Mouse (Mus musculus) kidney, embryonic 15.5 days (tissue): ENCODE data around the gene Pik3r2. TPM values are rescaled to one million over a fixed set of nuclear protein-coding genes. Genes with fewer than 3 reads are reported as not detected.
A peak's percentile ranks its signal among the peaks of the same experiment; 100 is the strongest.

Experiments
- ATAC-seq: fragments of 200-750 bp; cut with Nextera tagmentation; replicated peaks from 2 replicates; pipeline ENCODE4 v1.8.0; 2017; ENCODE audit warnings: moderate TSS enrichment; ENCODE audit not compliant: low FRiP score
- H3K27ac ChIP-seq: fragments of 300-500 bp; sonication (generic); 2 replicates; pipeline ENCODE4 v1.5.1; 2015; ENCODE audit warnings: mild to moderate bottlenecking, inconsistent platforms
- H3K27me3 ChIP-seq: fragments of 300-500 bp; sonication (generic); 2 replicates; pipeline ENCODE4 v1.6.1; 2015; ENCODE audit warnings: inconsistent platforms
- H3K36me3 ChIP-seq: fragments of 300-500 bp; sonication (generic); 2 replicates; pipeline ENCODE4 v1.6.1; 2015; ENCODE audit warnings: inconsistent platforms
- H3K4me1 ChIP-seq: fragments of 300-500 bp; sonication (generic); 2 replicates; pipeline ENCODE4 v1.6.1; 2015; ENCODE audit warnings: inconsistent platforms
- H3K4me2 ChIP-seq: fragments of 300-500 bp; sonication (generic); 2 replicates; pipeline ENCODE4 v1.6.1; 2015; ENCODE audit warnings: moderate library complexity, mild to moderate bottlenecking, inconsistent platforms
- H3K4me3 ChIP-seq: fragments of 300-500 bp; sonication (generic); replicated peaks from 2 replicates; pipeline ENCODE4 v1.5.1; 2015; ENCODE audit warnings: mild to moderate bottlenecking, inconsistent platforms
- H3K9ac ChIP-seq: fragments of 300-500 bp; sonication (generic); 2 replicates; pipeline ENCODE4 v1.6.1; 2015; ENCODE audit warnings: mild to moderate bottlenecking, inconsistent platforms
- H3K9me3 ChIP-seq: fragments of 300-500 bp; sonication (generic); replicated peaks from 2 replicates; pipeline ENCODE4 v1.6.1; 2016; ENCODE audit warnings: inconsistent platforms
- WGBS: fragments of 180-500 bp; shearing (Covaris S2); methylation state at CpG from one replicate; pipeline ENCODE4 v1.1.7; 2015; ENCODE audit warnings: mixed read lengths; 5-methylcytosine and 5-hydroxymethylcytosine counted together
- polyA plus RNA-seq: library from polyadenylated mRNA; unstranded; fragments of >200 nt; fragmentation: Nextera tagmentation; extraction: Ambion mirVana; gene quantifications from 2 replicates; pipeline ENCODE4 v1.2.1, GENCODE M21; 2015

Gene Pik3r2
- polyA plus RNA-seq, 1 experiment from 2014 or later, result 66.9 TPM

- H3K9ac ChIP-seq, result 0 out of 2 replicates have a peak overlapping the region, but pooled peaks have one; percentile 35
- WGBS, result 4% methylated on average over 38 of the region's 38 CpGs
- H3K4me3 ChIP-seq, result peak overlapping the region; percentile 36
- peak overlapping the region; percentile 66 for H3K4me2 ChIP-seq
- H3K9me3 ChIP-seq, result no peaks in the 10 kb centered on the region
- no peaks in the 10 kb centered on the region for H3K36me3 ChIP-seq
- peaks cover 55% of the 10 kb centered on the region for H3K4me1 ChIP-seq
- H3K27me3 ChIP-seq, result peaks cover 84% of the 10 kb centered on the region
- 0 out of 2 replicates have a peak, but pooled peaks have one; percentile 23 for ATAC-seq
- no peak overlapping the region for H3K27ac ChIP-seq
Measured at GRCm38 (mm10) chr8:70742981-70743655, 33.4 kb downstream of the Pik3r2 start.

DNA sequence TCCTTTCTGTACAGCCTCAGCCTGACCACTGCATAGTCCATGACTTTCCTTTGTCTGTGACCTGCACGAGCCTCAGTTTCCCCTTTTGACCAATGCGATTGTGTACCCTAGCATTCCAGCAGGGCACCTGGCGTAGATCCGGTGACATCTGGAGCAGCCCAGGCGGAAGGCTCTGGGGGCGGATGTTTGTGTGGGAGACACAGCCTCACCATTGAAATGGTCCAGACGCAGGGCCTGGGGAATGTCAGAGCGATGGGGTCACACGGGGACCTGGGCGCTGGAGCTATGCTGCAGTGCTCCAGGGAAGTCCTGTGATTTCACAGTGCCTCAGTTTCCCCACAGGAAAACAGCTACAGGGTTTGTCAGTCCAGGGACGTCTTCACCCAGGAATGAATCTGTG is 34.3 kb downstream of the Pik3r2 start:
- Histone ChIP-seq H3K36me3 (no peaks in the 10 kb centered on the region), H3K27ac (no peak overlapping the region), H3K4me1 (peaks cover 54% of the 10 kb centered on the region), H3K9me3 (no peaks in the 10 kb centered on the region), H3K4me3 (no peak overlapping the region), H3K9ac (no peak overlapping the region), H3K27me3 (peaks cover 81% of the 10 kb centered on the region), H3K4me2 (no peak overlapping the region)
- WGBS, result 54% methylated on average over 11 of the region's 11 CpGs
- ATAC-seq, result no peak

DNA sequence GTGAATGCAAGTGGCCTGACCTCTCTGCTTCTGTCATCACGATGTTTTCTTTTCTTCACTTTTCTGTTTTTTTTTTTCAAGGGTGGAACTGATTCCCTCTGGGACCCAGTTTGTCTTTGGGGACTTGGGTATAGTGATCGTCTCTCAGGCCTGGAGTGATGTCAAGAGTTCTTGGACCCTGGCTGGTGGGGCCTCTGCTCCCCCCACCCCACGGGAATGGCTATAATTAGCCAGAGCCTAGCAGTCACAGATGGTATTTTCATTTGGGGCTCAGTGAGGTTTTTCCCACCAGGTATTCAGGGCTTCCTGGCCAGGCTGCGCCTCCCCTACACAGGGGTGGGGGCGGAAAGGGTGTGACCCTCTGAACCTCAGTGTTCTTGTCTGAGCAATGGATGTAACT is 34.9 kb downstream of the Pik3r2 start:
- Histone ChIP-seq H3K9me3 (no peaks in the 10 kb centered on the region), H3K4me3 (no peak overlapping the region), H3K36me3 (no peaks in the 10 kb centered on the region), H3K27ac (no peak overlapping the region), H3K4me1 (peaks cover 49% of the 10 kb centered on the region), H3K27me3 (peaks cover 78% of the 10 kb centered on the region), H3K4me2 (no peak overlapping the region), H3K9ac (no peak overlapping the region)
- ATAC-seq, result no peak
- WGBS, result 53% methylated on average over 5 of the region's 5 CpGs

DNA sequence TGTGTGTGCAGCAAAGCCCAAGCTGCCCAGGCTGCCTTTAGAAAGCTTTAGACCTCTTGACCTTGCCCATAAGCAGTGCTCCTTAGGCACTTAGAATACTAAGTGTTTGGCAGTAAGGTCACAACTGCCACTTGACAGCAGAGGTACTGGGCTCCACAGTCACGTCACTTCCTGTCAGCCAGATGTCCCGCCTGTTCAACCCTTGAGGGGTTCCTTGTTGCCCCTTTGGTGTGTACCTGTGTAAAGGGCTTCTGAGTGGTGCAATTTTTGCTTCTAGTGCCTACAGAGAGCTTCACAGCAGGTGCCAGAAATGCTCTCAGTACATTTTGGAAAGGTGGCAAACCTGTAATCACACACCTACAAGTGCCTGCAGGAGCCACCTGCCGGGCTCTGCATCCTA is 38.3 kb downstream of the Pik3r2 start:
- Histone ChIP-seq H3K9me3 (no peaks in the 10 kb centered on the region), H3K4me1 (peaks cover 17% of the 10 kb centered on the region), H3K27ac (no peak overlapping the region), H3K9ac (no peak overlapping the region), H3K4me2 (no peak overlapping the region), H3K36me3 (no peaks in the 10 kb centered on the region), H3K27me3 (peaks cover 52% of the 10 kb centered on the region), H3K4me3 (no peak overlapping the region)
- ATAC-seq, result no peak
- WGBS, result 54% methylated on average over 3 of the region's 3 CpGs

DNA sequence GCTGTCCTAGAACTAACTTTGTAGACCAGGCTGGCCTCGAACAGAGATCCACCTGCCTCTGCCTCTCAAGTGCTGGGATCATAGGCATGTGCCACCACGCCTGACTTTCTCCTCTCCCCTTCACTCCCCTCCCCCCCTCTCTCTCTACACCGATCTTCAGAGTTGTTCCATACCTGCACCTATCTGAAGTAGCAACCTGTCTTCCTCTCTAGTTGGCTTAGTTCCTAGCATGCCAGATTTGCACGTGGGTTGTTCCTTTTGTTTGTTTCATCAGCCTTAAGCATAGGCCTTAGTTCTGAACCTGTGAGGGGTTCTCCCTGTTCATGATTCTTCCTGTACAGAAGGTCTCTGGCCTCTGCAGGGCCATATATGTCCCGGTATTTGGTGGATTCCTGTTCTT is 38.8 kb downstream of the Pik3r2 start:
- no peaks in the 10 kb centered on the region for H3K36me3 ChIP-seq
- H3K27me3 ChIP-seq, result peaks cover 47% of the 10 kb centered on the region
- no peak for ATAC-seq
- H3K4me2 ChIP-seq, result no peak overlapping the region
- H3K9me3 ChIP-seq, result no peaks in the 10 kb centered on the region
- WGBS, result 71% methylated on average over 5 of the region's 5 CpGs
- no peak overlapping the region for H3K4me3 ChIP-seq
- no peak overlapping the region for H3K27ac ChIP-seq
- H3K4me1 ChIP-seq, result peaks cover 12% of the 10 kb centered on the region
- no peak overlapping the region for H3K9ac ChIP-seq

DNA sequence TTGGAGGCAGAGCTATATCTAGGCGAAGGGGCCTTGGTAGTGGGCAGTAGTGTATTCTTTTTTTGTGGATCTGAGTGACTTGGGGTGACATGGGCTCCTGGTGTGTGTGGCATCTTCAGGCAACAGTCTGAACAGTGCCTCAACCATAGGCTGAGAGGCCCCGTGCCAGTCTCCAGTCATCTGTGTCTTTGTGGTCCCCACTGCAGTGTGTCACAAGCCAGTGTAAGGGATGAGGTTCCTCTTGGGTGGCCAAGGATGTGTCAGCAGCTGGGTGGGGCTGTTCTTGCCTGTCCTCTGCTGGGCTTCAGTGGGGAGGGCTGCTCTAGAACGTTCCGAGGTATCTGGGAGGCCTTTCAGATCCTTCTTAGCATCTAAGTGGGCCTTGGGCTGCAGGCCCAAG is 45.6 kb downstream of the Pik3r2 start:
- no peak overlapping the region for H3K9ac ChIP-seq
- H3K9me3 ChIP-seq, result no peaks in the 10 kb centered on the region
- WGBS, result 79% methylated on average over 4 of the region's 4 CpGs
- H3K4me3 ChIP-seq, result no peak overlapping the region
- H3K4me2 ChIP-seq, result no peak overlapping the region
- no peak for ATAC-seq
- peaks cover 61% of the 10 kb centered on the region for H3K27me3 ChIP-seq
- no peak overlapping the region for H3K27ac ChIP-seq
- peaks cover 10% of the 10 kb centered on the region; the same call in 1 of the 2 replicates for H3K4me1 ChIP-seq
- H3K36me3 ChIP-seq, result no peaks in the 10 kb centered on the region

GRCm38 (mm10) chr8:70729808-70730475 is 46.6 kb downstream of the Pik3r2 start:
- H3K27me3 ChIP-seq, result peaks cover 56% of the 10 kb centered on the region

GRCm38 (mm10) chr8:70726721-70727120 is 49.8 kb downstream of the Pik3r2 start:
- 46% methylated on average over 11 of the region's 11 CpGs for WGBS
- Histone ChIP-seq H3K4me1 (peaks cover 32% of the 10 kb centered on the region), H3K27ac (no peak overlapping the region), H3K9ac (no peak overlapping the region), H3K36me3 (no peaks in the 10 kb centered on the region), H3K4me3 (no peak overlapping the region), H3K4me2 (no peak overlapping the region), H3K9me3 (no peaks in the 10 kb centered on the region), H3K27me3 (peaks cover 47% of the 10 kb centered on the region)
- ATAC-seq, result no peak

More at GRCm38 (mm10) chr8:70729808-70730475, 46.6 kb downstream of the Pik3r2 start:
- Histone ChIP-seq H3K36me3 (no peaks in the 10 kb centered on the region), H3K4me3 (peak overlapping the region; percentile 35), H3K4me2 (peak overlapping the region; percentile 58), H3K9ac (0 out of 2 replicates have a peak overlapping the region, but pooled peaks have one; percentile 23), H3K4me1 (peaks cover 13% of the 10 kb centered on the region; the same call in 1 of the 2 replicates), H3K27ac (no peak overlapping the region), H3K9me3 (no peaks in the 10 kb centered on the region)
- peak; percentile 63 for ATAC-seq
- 2% methylated on average over 34 of the region's 34 CpGs for whole genome bisulfite sequencing

DNA sequence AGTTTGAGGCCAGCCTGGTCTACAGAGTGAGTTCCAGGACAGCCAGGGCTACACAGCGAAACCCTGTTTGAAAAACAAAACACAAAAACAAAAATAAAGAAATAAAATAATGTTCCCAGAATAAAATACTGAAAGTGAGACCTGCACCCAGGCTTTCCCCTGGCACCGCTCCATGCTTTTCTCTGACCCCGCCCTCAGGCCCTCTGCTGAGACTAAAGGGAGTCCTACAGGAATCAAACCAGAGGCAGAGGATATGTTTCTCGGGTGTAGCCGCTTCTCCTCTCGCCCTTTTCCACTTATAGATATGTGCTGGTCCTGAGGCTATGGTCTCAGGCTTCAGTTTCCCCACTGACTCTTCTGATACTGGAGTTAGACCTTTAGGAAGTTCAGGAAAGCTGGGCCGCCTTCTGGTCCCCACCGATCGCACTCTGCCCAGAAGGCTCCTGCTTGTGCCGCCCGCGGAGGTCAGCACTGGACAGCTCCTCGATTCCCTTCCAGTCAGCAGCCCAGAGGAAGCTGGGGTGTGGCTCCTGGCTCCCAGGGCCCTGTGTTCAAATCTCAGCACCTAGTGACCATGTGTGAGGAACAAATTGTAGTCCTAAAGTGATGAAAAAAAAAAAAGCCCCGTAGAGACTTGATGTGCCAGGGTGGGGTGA is 50.6 kb downstream of the Pik3r2 start:
- Histone ChIP-seq H3K27me3 (peaks cover 40% of the 10 kb centered on the region), H3K36me3 (no peaks in the 10 kb centered on the region), H3K4me2 (no peak overlapping the region), H3K4me3 (no peak overlapping the region), H3K9me3 (no peaks in the 10 kb centered on the region), H3K4me1 (peaks cover 32% of the 10 kb centered on the region), H3K9ac (no peak overlapping the region), H3K27ac (no peak overlapping the region)
- WGBS, result 28% methylated on average over 14 of the region's 14 CpGs
- no peak for ATAC-seq

GRCm38 (mm10) chr8:70724216-70724615 is 52.3 kb downstream of the Pik3r2 start:
- Histone ChIP-seq H3K9me3 (no peaks in the 10 kb centered on the region), H3K4me2 (peak overlapping the region; percentile 42), H3K9ac (0 out of 2 replicates have a peak overlapping the region, but pooled peaks have one; percentile 26), H3K36me3 (no peaks in the 10 kb centered on the region), H3K27me3 (peaks cover 28% of the 10 kb centered on the region), H3K4me1 (peaks cover 22% of the 10 kb centered on the region), H3K4me3 (peak overlapping the region; percentile 20), H3K27ac (peak overlapping the region; percentile 96)
- WGBS, result 66% methylated on average over 12 of the region's 12 CpGs
- ATAC-seq, result peak; percentile 16; the same call in 1 of the 2 replicates

GRCm38 (mm10) chr8:70723486-70724210 is 52.9 kb downstream of the Pik3r2 start, which contains the start of gene Pde4c:
Gene Pde4c, plus strand, starts transcription at chr8:70723720.
- peak; percentile 89 for ATAC-seq
- H3K27ac ChIP-seq, result peak within 1 kb of the TSS; percentile 96
- peak within 1 kb of the TSS; percentile 44 for H3K4me2 ChIP-seq
- no peaks in the 10 kb centered on the region for H3K9me3 ChIP-seq
- H3K4me3 ChIP-seq, result peak within 1 kb of the TSS; percentile 20
- WGBS, result 44% methylated on average over 7 of the region's 7 CpGs
- H3K9ac ChIP-seq, result 0 out of 2 replicates have a peak within 1 kb of the TSS, but pooled peaks have one; percentile 26
- H3K27me3 ChIP-seq, result peaks cover 22% of the 10 kb centered on the region
- H3K4me1 ChIP-seq, result peaks cover 22% of the 10 kb centered on the region
- H3K36me3 ChIP-seq, result no peaks in the 10 kb centered on the region
